Mouse (Mus musculus) midbrain, embryonic 13.5 days (tissue): ENCODE measurements around the gene Itm2b. TPM values are rescaled to one million over a fixed set of nuclear protein-coding genes. Genes with fewer than 3 reads are reported as not detected.

Source experiments
- ATAC-seq: fragments of 200-750 bp; cut with Nextera tagmentation; 2 replicates; pipeline ENCODE4 v1.8.0; 2017; ENCODE audit warnings: mild to moderate bottlenecking, moderate TSS enrichment, moderate library complexity
- H3K27ac ChIP-seq: fragments of 300-500 bp; sonication (generic); 2 replicates; pipeline ENCODE4 v1.5.1; 2015; ENCODE audit warnings: inconsistent platforms, mild to moderate bottlenecking, moderate library complexity
- H3K27me3 ChIP-seq: fragments of 300-500 bp; sonication (generic); 2 replicates; pipeline ENCODE4 v1.6.1; 2015; ENCODE audit warnings: mild to moderate bottlenecking, inconsistent platforms
- H3K36me3 ChIP-seq: fragments of 300-500 bp; sonication (generic); 2 replicates; pipeline ENCODE4 v1.6.1; 2015; ENCODE audit warnings: mild to moderate bottlenecking, inconsistent platforms
- H3K4me1 ChIP-seq: fragments of 300-500 bp; sonication (generic); replicated peaks from 2 replicates; pipeline ENCODE4 v1.6.1; 2015; ENCODE audit warnings: inconsistent platforms
- H3K4me2 ChIP-seq: fragments of 300-500 bp; sonication (generic); replicated peaks from 2 replicates; pipeline ENCODE4 v1.6.1; 2015; ENCODE audit warnings: moderate library complexity, mild to moderate bottlenecking, inconsistent platforms
- H3K4me3 ChIP-seq: fragments of 300-500 bp; sonication (generic); replicated peaks from 2 replicates; pipeline ENCODE4 v1.5.1; 2015; ENCODE audit warnings: mild to moderate bottlenecking, inconsistent platforms
- H3K9ac ChIP-seq: fragments of 300-500 bp; sonication (generic); replicated peaks from 2 replicates; pipeline ENCODE4 v1.6.1; 2015; ENCODE audit warnings: mild to moderate bottlenecking, inconsistent platforms
- H3K9me3 ChIP-seq: fragments of 300-500 bp; sonication (generic); 2 replicates; pipeline ENCODE4 v1.6.1; 2016; ENCODE audit warnings: mild to moderate bottlenecking, inconsistent platforms
- WGBS: fragments of 180-500 bp; shearing (Covaris S2); methylation state at CpG from one replicate; pipeline ENCODE4 v1.1.7; 2015; 5-methylcytosine and 5-hydroxymethylcytosine counted together
- polyA plus RNA-seq: library from polyadenylated mRNA; unstranded; fragments of >200 nt; fragmentation: Nextera tagmentation; extraction: Ambion mirVana; gene quantifications from 2 replicates; pipeline ENCODE4 v1.2.1, GENCODE M21; 2015

The Itm2b gene
- polyA plus RNA-seq, 1 experiment from 2014 or later, result 449 TPM

GRCm38 (mm10) chr14:73354700-73355099 is 30.4 kb downstream of the Itm2b start:
- no peaks in the 10 kb centered on the region for H3K4me1 ChIP-seq
- WGBS, result 93% methylated on average over 8 of the region's 8 CpGs
- H3K27ac ChIP-seq, result no peak overlapping the region
- no peak overlapping the region for H3K9ac ChIP-seq
- H3K4me2 ChIP-seq, result no peak overlapping the region
- H3K36me3 ChIP-seq, result peaks cover 29% of the 10 kb centered on the region
- H3K9me3 ChIP-seq, result no peaks in the 10 kb centered on the region
- H3K27me3 ChIP-seq, result no peaks in the 10 kb centered on the region
- H3K4me3 ChIP-seq, result no peak overlapping the region
- ATAC-seq, result no peak

- 94% methylated on average over 5 of the region's 5 CpGs for WGBS
- H3K27me3 ChIP-seq, result no peaks in the 10 kb centered on the region
These were observed 34.0 kb downstream of the Itm2b start for GRCm38 (mm10) chr14:73351118-73351517.

DNA sequence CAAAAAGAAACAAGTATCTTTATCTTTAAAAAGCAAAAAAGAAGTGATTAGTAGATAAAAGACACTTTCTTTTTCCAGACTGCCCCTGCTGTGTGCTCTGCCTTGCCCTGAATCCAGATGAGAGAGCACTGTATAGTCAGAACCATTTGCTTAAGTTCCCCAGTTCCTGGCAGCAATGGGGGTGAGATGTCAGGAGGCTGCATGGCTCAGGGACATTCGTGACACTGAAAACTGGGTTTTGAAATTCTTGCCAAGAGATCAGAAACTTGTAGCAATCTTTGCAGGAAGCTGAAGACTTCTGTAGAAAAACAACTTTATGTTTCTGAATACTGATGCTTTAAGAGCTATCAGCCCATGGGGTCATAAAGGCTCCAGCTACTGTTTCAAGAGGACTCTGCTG is 35.1 kb downstream of the Itm2b start:
- Histone ChIP-seq H3K9me3 (no peaks in the 10 kb centered on the region), H3K36me3 (peaks cover 2% of the 10 kb centered on the region; the same call in 1 of the 2 replicates), H3K4me1 (no peaks in the 10 kb centered on the region), H3K27ac (no peak overlapping the region), H3K4me3 (no peak overlapping the region), H3K27me3 (no peaks in the 10 kb centered on the region), H3K9ac (no peak overlapping the region), H3K4me2 (no peak overlapping the region)
- ATAC-seq, result no peak
- WGBS, result 38% methylated on average over 1 of the region's 1 CpGs

More at GRCm38 (mm10) chr14:73351118-73351517, 34.0 kb downstream of the Itm2b start:
- no peaks in the 10 kb centered on the region for H3K9me3 ChIP-seq
- no peak for ATAC-seq
- no peak overlapping the region for H3K4me3 ChIP-seq
- H3K4me2 ChIP-seq, result no peak overlapping the region
- no peak overlapping the region for H3K9ac ChIP-seq
- no peaks in the 10 kb centered on the region for H3K4me1 ChIP-seq
- peaks cover 2% of the 10 kb centered on the region; the same call in 1 of the 2 replicates for H3K36me3 ChIP-seq
- H3K27ac ChIP-seq, result no peak overlapping the region

- no peak overlapping the region for H3K4me2 ChIP-seq
- WGBS, result 63% methylated on average over 7 of the region's 7 CpGs
- H3K27me3 ChIP-seq, result no peaks in the 10 kb centered on the region
- H3K9me3 ChIP-seq, result no peaks in the 10 kb centered on the region
- H3K27ac ChIP-seq, result no peak overlapping the region
- ATAC-seq, result no peak
- no peaks in the 10 kb centered on the region for H3K4me1 ChIP-seq
- no peak overlapping the region for H3K4me3 ChIP-seq
- H3K36me3 ChIP-seq, result no peaks in the 10 kb centered on the region
- H3K9ac ChIP-seq, result no peak overlapping the region
These were observed 35.9 kb downstream of the Itm2b start for GRCm38 (mm10) chr14:73349061-73349670.

- H3K27ac ChIP-seq, result no peak overlapping the region
- H3K4me1 ChIP-seq, result no peaks in the 10 kb centered on the region
- no peak overlapping the region for H3K9ac ChIP-seq
- H3K4me2 ChIP-seq, result no peak overlapping the region
- H3K9me3 ChIP-seq, result no peaks in the 10 kb centered on the region
- H3K27me3 ChIP-seq, result no peaks in the 10 kb centered on the region
- H3K4me3 ChIP-seq, result no peak overlapping the region
- no peak for ATAC-seq
- WGBS, result 94% methylated on average over 9 of the region's 9 CpGs
- no peaks in the 10 kb centered on the region for H3K36me3 ChIP-seq
These were observed 37.8 kb downstream of the Itm2b start for GRCm38 (mm10) chr14:73347302-73347701.

DNA sequence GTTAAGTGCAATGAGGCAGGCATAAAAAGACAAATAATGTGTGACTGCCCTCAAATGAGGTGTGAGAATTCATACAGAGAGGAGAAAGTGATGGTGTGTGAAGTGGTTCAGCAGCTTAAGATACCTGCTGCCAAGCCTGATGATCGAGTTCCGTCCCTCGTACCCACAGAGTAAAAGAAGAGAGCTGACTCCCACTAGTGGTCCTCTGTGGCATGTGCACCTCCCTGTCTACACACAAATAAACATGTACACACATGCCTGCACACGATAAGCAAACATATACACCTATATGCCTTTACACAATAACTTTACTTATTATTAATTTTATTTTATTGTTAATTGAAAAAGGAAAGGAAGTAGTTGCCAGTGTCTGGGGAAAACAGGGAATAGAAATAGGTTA is 39.5 kb downstream of the Itm2b start:
- Histone ChIP-seq H3K9me3 (no peaks in the 10 kb centered on the region), H3K27ac (no peak overlapping the region), H3K4me2 (no peak overlapping the region), H3K36me3 (no peaks in the 10 kb centered on the region), H3K4me3 (no peak overlapping the region), H3K27me3 (no peaks in the 10 kb centered on the region), H3K9ac (no peak overlapping the region), H3K4me1 (no peaks in the 10 kb centered on the region)
- ATAC-seq, result no peak
- WGBS, result 86% methylated on average over 4 of the region's 4 CpGs

DNA sequence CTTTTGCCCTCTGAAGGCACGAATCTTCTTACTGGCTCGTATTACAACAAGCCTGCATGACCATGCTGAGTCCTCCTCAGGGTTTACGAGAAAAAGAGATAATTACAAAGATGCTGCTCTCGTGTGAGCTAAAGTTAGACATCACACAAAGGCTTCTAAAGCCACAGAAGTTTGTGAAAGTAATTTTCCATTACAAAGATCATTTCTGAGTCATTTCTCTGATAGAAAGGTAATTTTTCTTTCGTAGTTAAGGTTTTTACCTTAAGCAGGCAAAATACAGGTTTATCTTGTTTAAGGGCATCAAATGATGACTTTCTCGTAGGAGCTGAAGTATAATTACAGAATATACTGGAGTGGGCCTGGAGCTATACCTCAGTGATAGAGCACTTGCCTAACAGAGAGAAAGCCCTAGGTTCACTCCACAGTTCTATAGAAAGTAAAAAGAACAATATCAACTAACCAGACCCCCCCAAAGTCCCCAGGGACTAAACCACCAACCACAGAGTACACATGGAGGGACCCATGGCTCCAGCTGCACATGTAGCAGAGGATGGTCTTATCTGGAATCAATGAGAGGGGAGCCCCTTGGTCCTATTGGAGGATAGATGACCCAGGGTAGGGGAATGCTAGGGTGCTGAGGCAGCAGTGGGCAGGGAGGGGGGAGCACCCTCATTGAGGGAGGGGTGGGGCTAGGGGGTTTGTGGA is 44.9 kb downstream of the Itm2b start:
- ATAC-seq, result no peak
- Histone ChIP-seq H3K27me3 (no peaks in the 10 kb centered on the region), H3K4me1 (0 out of 2 replicates have a peak, but pooled peaks cover 4% of the 10 kb centered on the region), H3K4me3 (no peak overlapping the region), H3K4me2 (no peak overlapping the region), H3K9ac (no peak overlapping the region), H3K27ac (no peak overlapping the region), H3K9me3 (no peaks in the 10 kb centered on the region), H3K36me3 (no peaks in the 10 kb centered on the region)
- WGBS, result 72% methylated on average over 6 of the region's 6 CpGs

- 86% methylated on average over 3 of the region's 3 CpGs for WGBS
- ATAC-seq, result no peak
- H3K9me3 ChIP-seq, result no peaks in the 10 kb centered on the region
- H3K9ac ChIP-seq, result no peak overlapping the region
- no peak overlapping the region for H3K27ac ChIP-seq
- H3K27me3 ChIP-seq, result no peaks in the 10 kb centered on the region
- no peak overlapping the region for H3K4me3 ChIP-seq
- 0 out of 2 replicates have a peak, but pooled peaks cover 7% of the 10 kb centered on the region for H3K4me1 ChIP-seq
- no peaks in the 10 kb centered on the region for H3K36me3 ChIP-seq
- H3K4me2 ChIP-seq, result no peak overlapping the region
These were observed 45.5 kb downstream of the Itm2b start for GRCm38 (mm10) chr14:73339615-73340014.

- Histone ChIP-seq H3K27me3 (no peaks in the 10 kb centered on the region), H3K4me2 (no peak overlapping the region), H3K4me1 (0 out of 2 replicates have a peak, but pooled peaks cover 7% of the 10 kb centered on the region), H3K4me3 (no peak overlapping the region), H3K36me3 (no peaks in the 10 kb centered on the region), H3K27ac (no peak overlapping the region), H3K9me3 (no peaks in the 10 kb centered on the region), H3K9ac (no peak overlapping the region)
- no peak for ATAC-seq
- WGBS, result 82% methylated on average over 6 of the region's 6 CpGs
These were observed 48.6 kb downstream of the Itm2b start for GRCm38 (mm10) chr14:73336316-73337080.

DNA sequence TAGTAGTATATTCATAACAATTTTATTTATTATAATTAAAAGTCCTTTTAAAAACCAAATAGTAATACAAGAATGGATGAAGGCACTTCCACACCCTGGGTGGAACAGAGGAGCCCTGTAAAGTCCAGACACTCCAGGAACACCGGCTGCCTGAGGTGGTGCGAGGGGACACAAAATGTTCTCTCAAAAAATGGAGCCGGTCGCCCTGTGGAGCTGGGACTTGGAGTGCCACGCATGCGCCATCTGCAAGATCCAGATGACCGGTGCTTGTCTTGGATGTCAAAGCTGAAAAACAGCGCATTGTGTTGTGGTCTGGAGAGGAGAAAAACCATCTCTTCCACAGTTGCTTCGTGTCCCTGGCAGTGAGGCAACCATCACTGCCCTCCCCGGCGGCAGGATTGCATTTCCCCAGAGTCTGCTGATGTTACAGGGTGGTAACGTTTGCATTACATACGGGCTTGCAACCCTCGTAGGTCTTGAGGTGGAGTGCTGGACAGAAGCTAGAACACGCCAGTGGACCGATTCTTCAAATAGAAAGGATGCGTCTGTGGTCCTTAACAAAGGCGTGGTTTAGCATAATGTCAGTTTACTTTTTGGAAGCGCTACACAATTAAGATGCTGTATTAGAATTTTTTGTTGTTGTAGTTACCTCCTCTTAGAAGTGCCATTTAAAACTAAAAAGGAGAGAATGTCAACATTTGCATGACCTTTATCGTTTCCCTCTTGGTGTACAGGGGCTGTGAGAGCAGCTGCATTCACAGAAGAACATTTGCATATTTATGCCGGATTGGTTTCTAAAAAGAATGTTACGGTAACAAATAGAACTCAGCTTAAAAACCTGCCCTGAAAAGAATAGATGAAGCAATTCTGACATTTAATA is 49.9 kb downstream of the Itm2b start:
- Histone ChIP-seq H3K4me1 (0 out of 2 replicates have a peak, but pooled peaks cover 7% of the 10 kb centered on the region), H3K27me3 (no peaks in the 10 kb centered on the region), H3K4me3 (no peak overlapping the region), H3K4me2 (peak overlapping the region; percentile 1; the same call in 1 of the 2 replicates), H3K36me3 (no peaks in the 10 kb centered on the region), H3K9me3 (no peaks in the 10 kb centered on the region), H3K27ac (no peak overlapping the region), H3K9ac (no peak overlapping the region)
- 0 out of 2 replicates have a peak, but pooled peaks have one; percentile 17 for ATAC-seq
- 56% methylated on average over 22 of the region's 22 CpGs for WGBS

DNA sequence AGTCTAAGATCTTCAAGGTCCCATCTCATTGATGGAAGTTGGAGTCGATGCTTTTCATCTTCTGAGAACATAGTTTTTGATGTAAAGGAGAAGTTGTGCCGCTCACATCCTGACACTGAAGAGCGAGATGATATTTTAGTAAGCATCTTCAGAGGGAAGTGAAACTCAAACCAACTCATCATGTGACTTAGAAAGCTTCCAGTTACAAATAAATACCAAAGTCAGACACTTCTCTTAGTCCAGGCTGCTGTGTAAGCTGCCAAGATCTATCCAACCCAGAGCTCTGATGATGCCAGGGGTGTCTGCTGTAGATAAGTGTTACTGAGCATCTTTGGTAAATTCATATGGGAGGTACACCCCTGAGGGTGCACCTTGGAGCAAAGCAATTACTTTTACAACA is 51.2 kb downstream of the Itm2b start:
- no peak for ATAC-seq
- no peaks in the 10 kb centered on the region for H3K36me3 ChIP-seq
- no peaks in the 10 kb centered on the region for H3K9me3 ChIP-seq
- no peak overlapping the region for H3K4me2 ChIP-seq
- no peak overlapping the region for H3K4me3 ChIP-seq
- no peak overlapping the region for H3K27ac ChIP-seq
- 95% methylated on average over 3 of the region's 3 CpGs for WGBS
- no peaks in the 10 kb centered on the region for H3K27me3 ChIP-seq
- H3K9ac ChIP-seq, result no peak overlapping the region
- 0 out of 2 replicates have a peak, but pooled peaks cover 7% of the 10 kb centered on the region for H3K4me1 ChIP-seq
